Mouse (Mus musculus) midbrain, embryonic 14.5 days (tissue): Measurements from ENCODE around the gene Nme3. TPM values are rescaled to one million over a fixed set of nuclear protein-coding genes. Genes with fewer than 3 reads are reported as not detected.
A peak's percentile ranks its signal among the peaks of the same experiment; 100 is the strongest.

Experiments
- ATAC-seq: fragments of 200-750 bp; cut with Nextera tagmentation; 2 replicates; pipeline ENCODE4 v1.8.0; 2017; ENCODE audit warnings: moderate number of reproducible peaks, moderate library complexity; ENCODE audit not compliant: low FRiP score, low TSS enrichment
- DNase-seq: peaks from one replicate; pipeline ENCODE4 v3.0.0-alpha.2; 2015
- H3K27ac ChIP-seq: fragments of 300-500 bp; sonication (generic); replicated peaks from 2 replicates; pipeline ENCODE4 v1.5.1; 2014; ENCODE audit warnings: mild to moderate bottlenecking, low read depth, low read length, moderate library complexity
- H3K27me3 ChIP-seq: fragments of 300-500 bp; sonication (generic); 2 replicates; pipeline ENCODE4 v1.6.1; 2014; ENCODE audit warnings: low read length, control low read depth, mixed read lengths; ENCODE audit not compliant: control insufficient read depth, insufficient read depth
- H3K36me3 ChIP-seq: fragments of 300-500 bp; sonication (generic); 2 replicates; pipeline ENCODE4 v1.6.1; 2014; ENCODE audit warnings: low read length, control low read depth; ENCODE audit not compliant: control insufficient read depth, insufficient read depth
- H3K4me1 ChIP-seq: fragments of 300-500 bp; sonication (generic); 2 replicates; pipeline ENCODE4 v1.6.1; 2014; ENCODE audit warnings: mild to moderate bottlenecking, antibody characterized with exemption, low read length, control low read depth; ENCODE audit not compliant: control insufficient read depth, insufficient read depth
- H3K4me2 ChIP-seq: fragments of 300-500 bp; sonication (generic); 2 replicates; pipeline ENCODE4 v1.6.1; 2014; ENCODE audit warnings: mild to moderate bottlenecking, low read length, moderate library complexity
- H3K4me3 ChIP-seq: fragments of 300-500 bp; sonication (generic); replicated peaks from 2 replicates; pipeline ENCODE4 v1.5.1; 2014; ENCODE audit warnings: low read depth, low read length
- H3K9ac ChIP-seq: fragments of 300-500 bp; sonication (generic); replicated peaks from 2 replicates; pipeline ENCODE4 v1.6.1; 2014; ENCODE audit warnings: mild to moderate bottlenecking, low read length, moderate library complexity
- H3K9me3 ChIP-seq: fragments of 300-500 bp; sonication (generic); 2 replicates; pipeline ENCODE4 v1.6.1; 2016; ENCODE audit warnings: low read length, control low read depth, mixed read lengths; ENCODE audit not compliant: control insufficient read depth
- WGBS: fragments of 180-500 bp; shearing (Covaris S2); extraction: QIAGEN DNeasy Blood & Tissue Kit; methylation state at CpG from one replicate; pipeline ENCODE4 v1.1.7; 2014; 5-methylcytosine and 5-hydroxymethylcytosine counted together
- polyA plus RNA-seq: library from polyadenylated mRNA; unstranded; fragments of >200 nt; fragmentation: Nextera tagmentation; extraction: Ambion mirVana; gene quantifications from 2 replicates; pipeline ENCODE4 v1.2.1, GENCODE M21; 2014

Nme3 gene
- polyA plus RNA-seq, 1 experiment from 2014 or later: 77.4 TPM

DNA sequence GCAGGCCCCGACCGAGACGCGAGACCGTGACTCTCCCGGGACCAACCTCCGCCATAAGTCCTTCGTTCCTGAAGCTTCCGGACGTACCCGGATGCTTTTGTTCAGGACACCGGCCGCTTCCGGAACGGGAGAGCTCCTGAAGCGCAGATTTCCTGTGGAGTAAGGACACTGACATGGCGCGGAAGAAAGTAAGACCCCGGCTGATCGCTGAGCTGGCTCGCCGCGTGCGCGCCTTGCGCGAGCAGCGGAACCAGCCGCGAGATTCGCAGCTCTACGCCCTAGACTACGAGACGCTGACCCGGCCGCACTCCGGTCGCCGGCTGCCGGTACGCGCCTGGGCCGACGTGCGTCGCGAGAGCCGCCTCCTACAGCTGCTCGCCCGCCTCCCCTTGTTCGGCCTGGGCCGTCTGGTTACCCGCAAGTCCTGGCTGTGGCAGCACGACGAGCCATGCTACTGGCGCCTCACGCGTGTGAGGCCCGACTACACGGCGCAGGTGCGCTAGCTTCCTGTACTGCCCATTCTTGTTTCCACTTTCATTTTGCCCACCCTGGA lies 1.2 kb upstream of the Nme3 start, which contains the start of the genes Eme2 and Mrps34:
Gene Eme2 (minus strand): TSS at position 93 of the 553 bp plus-strand sequence.
Gene Mrps34 (plus strand): TSS at position 122 of the 553 bp plus-strand sequence.
- Histone ChIP-seq H3K4me1 (peaks cover 31% of the 10 kb centered on the region), H3K27ac (peak within 1 kb of the TSS; percentile 83), H3K9me3 (no peaks in the 10 kb centered on the region), H3K36me3 (peaks cover 72% of the 10 kb centered on the region), H3K4me2 (peak within 1 kb of the TSS; percentile 100), H3K9ac (peak within 1 kb of the TSS; percentile 82), H3K4me3 (peak within 1 kb of the TSS; percentile 83), H3K27me3 (no peaks in the 10 kb centered on the region)
- peak; percentile 94 for DNase-seq
- peak; percentile 63; the same call in 1 of the 2 replicates for ATAC-seq
- under 1% methylated on average over 62 of the region's 62 CpGs for WGBS

DNA sequence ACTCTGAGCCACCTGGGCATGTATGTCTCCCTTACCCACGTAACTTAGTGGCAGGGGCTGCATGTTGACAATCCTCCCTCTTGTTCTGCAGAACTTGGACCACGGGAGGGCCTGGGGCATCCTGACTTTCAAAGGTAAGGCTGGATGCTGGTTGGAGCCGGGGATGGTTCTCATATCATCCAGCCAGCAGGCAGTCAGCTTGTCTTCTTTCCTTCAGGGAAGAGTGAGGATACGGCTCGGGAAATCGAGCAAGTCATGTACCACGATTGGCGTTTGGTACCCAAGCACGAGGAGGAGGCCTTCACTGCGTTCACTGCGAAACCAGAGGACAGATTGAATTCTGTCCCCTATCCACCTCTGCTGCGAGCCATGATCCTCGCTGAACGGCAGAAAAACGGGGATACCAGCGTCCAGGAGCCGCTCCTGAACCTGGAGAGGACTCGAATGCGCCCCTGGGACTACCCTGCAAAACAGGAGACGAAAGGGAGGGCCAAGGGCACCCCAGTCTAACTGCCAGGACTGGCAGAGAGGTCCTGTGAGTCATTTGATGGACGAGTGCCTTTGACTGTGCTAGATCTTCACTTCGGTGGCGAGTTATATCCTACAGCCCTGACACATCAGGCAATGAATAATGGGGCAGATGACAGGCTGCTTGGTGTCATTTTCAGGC lies 594 bp upstream of the Nme3 start:
- Histone ChIP-seq H3K4me1 (peaks cover 31% of the 10 kb centered on the region), H3K4me2 (peak overlapping the region; percentile 100), H3K9me3 (no peaks in the 10 kb centered on the region), H3K36me3 (peaks cover 72% of the 10 kb centered on the region), H3K27ac (peak overlapping the region; percentile 83), H3K9ac (peak overlapping the region; percentile 82), H3K4me3 (peak overlapping the region; percentile 83), H3K27me3 (no peaks in the 10 kb centered on the region)
- no peak for DNase-seq
- no peak for ATAC-seq
- 11% methylated on average over 23 of the region's 23 CpGs for WGBS

GRCm38 (mm10) chr17:24896993-24897269 lies 631 bp downstream of the Nme3 start:
- peak overlapping the region; percentile 100 for H3K4me2 ChIP-seq
- ATAC-seq: no peak
- H3K36me3 ChIP-seq: peaks cover 72% of the 10 kb centered on the region
- 39% methylated on average over 11 of the region's 11 CpGs for WGBS
- no peaks in the 10 kb centered on the region for H3K9me3 ChIP-seq
- peak overlapping the region; percentile 82 for H3K9ac ChIP-seq
- peak overlapping the region; percentile 83 for H3K27ac ChIP-seq
- H3K4me1 ChIP-seq: peaks cover 31% of the 10 kb centered on the region
- no peaks in the 10 kb centered on the region for H3K27me3 ChIP-seq
- DNase-seq: no peak
- peak overlapping the region; percentile 83 for H3K4me3 ChIP-seq

DNA sequence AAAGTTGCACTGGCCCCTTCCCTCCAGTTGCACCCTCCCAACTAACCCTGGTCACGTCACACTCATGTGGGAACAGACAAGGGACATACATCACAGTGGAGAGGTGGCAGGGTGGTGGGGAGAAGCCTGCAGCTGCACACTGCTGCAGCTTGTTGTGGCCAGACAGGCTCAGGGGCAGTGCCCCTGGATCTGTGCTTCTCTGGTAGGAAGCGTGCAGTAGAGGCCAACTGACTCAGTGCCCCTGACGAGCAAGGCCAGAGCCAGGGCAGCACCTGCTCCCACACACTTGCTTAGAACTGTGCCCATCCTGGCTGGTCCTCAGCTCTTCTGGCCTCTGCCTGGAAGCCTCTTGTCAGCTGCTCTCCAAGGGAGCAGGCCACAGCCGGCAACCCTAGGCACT lies 1.3 kb downstream of the Nme3 start:
- peak overlapping the region; percentile 82 for H3K9ac ChIP-seq
- peak overlapping the region; percentile 100 for H3K4me2 ChIP-seq
- H3K27me3 ChIP-seq: no peaks in the 10 kb centered on the region
- DNase-seq: no peak
- H3K4me1 ChIP-seq: peaks cover 31% of the 10 kb centered on the region
- peaks cover 72% of the 10 kb centered on the region for H3K36me3 ChIP-seq
- no peaks in the 10 kb centered on the region for H3K9me3 ChIP-seq
- H3K27ac ChIP-seq: no peak overlapping the region
- whole genome bisulfite sequencing: 72% methylated on average over 4 of the region's 4 CpGs
- ATAC-seq: no peak
- H3K4me3 ChIP-seq: peak overlapping the region; percentile 83; the same call in 1 of the 2 replicates

DNA sequence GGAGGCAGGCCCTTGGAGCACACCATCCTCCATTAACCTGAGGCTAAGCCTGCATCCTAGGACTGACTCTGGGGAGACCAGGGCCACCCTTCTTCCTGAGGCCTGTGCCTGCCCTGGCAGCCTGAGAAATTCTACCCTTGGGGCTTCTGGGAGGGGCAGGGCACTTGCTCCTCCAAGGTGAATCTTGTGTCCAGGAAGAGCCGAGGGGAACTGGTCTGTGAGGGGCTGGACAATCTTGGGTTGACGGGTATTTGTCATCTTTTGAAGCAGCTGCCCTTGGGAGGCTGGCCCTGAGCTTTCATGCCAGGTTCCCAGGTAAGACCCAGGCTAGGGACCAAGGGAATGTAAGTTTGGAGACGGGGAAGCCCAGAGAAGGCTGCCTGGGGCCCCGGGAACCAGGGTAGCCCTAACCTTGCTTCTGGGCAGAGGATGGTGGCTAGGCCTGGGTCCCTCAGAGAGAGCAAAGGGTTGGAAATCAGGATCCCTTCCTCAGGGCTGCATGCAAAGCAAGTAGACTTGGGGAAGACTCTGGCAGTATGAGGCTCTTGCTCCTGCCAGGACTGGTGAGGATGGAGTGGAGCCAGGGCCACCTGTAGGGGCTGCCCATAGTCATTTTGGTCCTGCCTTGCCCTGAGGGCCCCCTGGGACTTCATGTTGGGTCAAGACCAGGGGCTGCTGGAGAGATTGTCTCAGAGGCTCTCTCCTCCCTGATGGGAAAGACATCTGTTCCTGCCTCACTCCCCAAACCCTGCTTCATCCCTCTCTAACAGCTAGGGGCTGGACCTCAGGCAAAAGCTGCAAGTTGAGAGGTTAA lies 1.9 kb downstream of the Nme3 start:
- Histone ChIP-seq H3K4me2 (peak overlapping the region; percentile 100; the same call in 1 of the 2 replicates), H3K27me3 (no peaks in the 10 kb centered on the region), H3K36me3 (peaks cover 72% of the 10 kb centered on the region), H3K4me3 (no peak overlapping the region), H3K9ac (peak overlapping the region; percentile 82; the same call in 1 of the 2 replicates), H3K4me1 (peaks cover 31% of the 10 kb centered on the region), H3K27ac (no peak overlapping the region), H3K9me3 (no peaks in the 10 kb centered on the region)
- DNase-seq (no peak), ATAC-seq (no peak)
- WGBS: 85% methylated on average over 4 of the region's 4 CpGs

DNA sequence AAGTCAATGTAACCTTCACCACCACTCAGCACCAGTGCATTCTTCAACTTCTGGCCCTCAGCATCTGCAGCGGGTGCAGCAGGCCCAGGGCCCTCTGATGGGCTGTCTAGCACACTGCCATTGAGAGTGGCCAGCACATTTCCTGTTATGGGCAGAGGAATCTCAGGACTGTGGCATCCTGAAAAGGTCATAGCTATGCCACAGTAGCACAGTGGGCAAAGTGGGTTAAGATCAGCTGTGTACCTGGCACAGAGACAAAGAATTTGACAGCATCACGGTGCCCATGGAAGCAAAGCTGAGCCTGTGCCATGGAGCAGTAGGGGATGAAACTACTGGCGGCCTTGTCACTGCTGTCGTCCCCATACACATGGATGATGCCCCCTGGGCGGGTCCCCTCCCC lies 2.9 kb downstream of the Nme3 start:
- no peaks in the 10 kb centered on the region for H3K9me3 ChIP-seq
- no peak overlapping the region for H3K9ac ChIP-seq
- ATAC-seq (no peak), DNase-seq (no peak)
- H3K27me3 ChIP-seq: no peaks in the 10 kb centered on the region
- peaks cover 27% of the 10 kb centered on the region for H3K4me1 ChIP-seq
- H3K27ac ChIP-seq: no peak overlapping the region
- peaks cover 72% of the 10 kb centered on the region for H3K36me3 ChIP-seq
- H3K4me3 ChIP-seq: no peak overlapping the region
- 91% methylated on average over 5 of the region's 5 CpGs for WGBS
- H3K4me2 ChIP-seq: no peak overlapping the region

- H3K36me3 ChIP-seq: peaks cover 81% of the 10 kb centered on the region
- ATAC-seq: no peak
- H3K27ac ChIP-seq: no peak overlapping the region
- H3K4me3 ChIP-seq: no peak overlapping the region
- no peak overlapping the region for H3K4me2 ChIP-seq
- over 99% methylated on average over 6 of the region's 6 CpGs for WGBS
- peaks cover 24% of the 10 kb centered on the region for H3K4me1 ChIP-seq
- no peaks in the 10 kb centered on the region for H3K27me3 ChIP-seq
- no peaks in the 10 kb centered on the region for H3K9me3 ChIP-seq
- no peak overlapping the region for H3K9ac ChIP-seq
- DNase-seq: no peak
Observed at GRCm38 (mm10) chr17:24900014-24900413, 3.7 kb downstream of the Nme3 start.

DNA sequence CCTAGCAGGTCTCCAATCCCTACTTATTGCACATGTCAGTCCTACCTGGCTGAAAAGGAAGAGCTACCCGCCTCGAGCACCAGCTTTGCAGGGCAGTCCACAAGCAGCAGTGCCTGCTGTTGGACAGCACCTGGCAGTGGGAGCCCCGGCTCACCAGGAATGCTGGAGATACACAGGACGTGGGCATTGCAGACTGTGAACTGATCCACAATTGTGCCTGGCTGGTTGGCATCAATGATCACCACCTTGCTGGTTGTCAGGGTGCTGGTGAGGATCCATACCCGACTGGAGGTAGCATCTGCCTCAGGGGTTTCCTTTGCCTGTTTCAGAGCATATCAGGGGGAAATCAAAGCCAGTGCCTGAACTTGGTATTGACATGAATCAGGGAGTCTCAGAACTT lies 5.8 kb downstream of the Nme3 start:
- Histone ChIP-seq H3K27me3 (no peaks in the 10 kb centered on the region), H3K9me3 (no peaks in the 10 kb centered on the region), H3K4me3 (no peak overlapping the region), H3K4me1 (peaks cover 9% of the 10 kb centered on the region), H3K27ac (no peak overlapping the region), H3K4me2 (no peak overlapping the region), H3K36me3 (peaks cover 100% of the 10 kb centered on the region), H3K9ac (no peak overlapping the region)
- ATAC-seq (no peak), DNase-seq (no peak)
- WGBS: 93% methylated on average over 5 of the region's 5 CpGs
